Mouse (Mus musculus) adrenal gland, adult (tissue): ENCODE measurements around the gene Gm9736.
"Not testable (repeated sequence)": the region's sequence is repeated elsewhere in the genome, so short reads cannot be mapped to it uniquely, and the experiment has no call there.

ENCODE experiments used
- DNase-seq, 2 experiments: peaks; one replicate each; pipeline ENCODE4 v3.0.0; 2022 to 2023; ENCODE audit warnings: low spot score in 1 of 2; ENCODE audit not compliant: inconsistent age in 2 of 2

Gene Gm9736

DNA sequence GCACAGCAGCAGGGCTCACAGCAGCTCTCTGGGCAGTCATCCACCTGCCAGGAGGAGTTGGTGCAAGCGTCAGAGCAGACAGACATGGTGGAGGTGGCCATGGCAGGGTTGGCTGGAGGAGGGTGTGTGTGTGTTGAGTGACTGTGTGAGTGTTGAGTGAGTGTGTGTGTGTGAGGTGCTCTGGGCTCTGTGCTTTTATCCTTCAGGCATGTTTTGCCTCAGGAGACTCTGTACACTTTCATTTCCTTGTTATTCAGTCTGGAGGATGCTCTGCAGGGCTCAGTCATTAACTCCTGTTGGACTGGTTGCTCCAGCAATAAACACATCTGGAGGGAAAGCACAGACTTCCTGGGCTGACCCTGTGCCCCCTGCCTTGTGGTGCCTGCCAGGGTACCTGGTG lies at the start of gene Gm9736:
Gene Gm9736, minus strand, starts transcription at position 101 of the 400 bp plus-strand sequence.
- DNase-seq: not testable (repeated sequence)

DNA sequence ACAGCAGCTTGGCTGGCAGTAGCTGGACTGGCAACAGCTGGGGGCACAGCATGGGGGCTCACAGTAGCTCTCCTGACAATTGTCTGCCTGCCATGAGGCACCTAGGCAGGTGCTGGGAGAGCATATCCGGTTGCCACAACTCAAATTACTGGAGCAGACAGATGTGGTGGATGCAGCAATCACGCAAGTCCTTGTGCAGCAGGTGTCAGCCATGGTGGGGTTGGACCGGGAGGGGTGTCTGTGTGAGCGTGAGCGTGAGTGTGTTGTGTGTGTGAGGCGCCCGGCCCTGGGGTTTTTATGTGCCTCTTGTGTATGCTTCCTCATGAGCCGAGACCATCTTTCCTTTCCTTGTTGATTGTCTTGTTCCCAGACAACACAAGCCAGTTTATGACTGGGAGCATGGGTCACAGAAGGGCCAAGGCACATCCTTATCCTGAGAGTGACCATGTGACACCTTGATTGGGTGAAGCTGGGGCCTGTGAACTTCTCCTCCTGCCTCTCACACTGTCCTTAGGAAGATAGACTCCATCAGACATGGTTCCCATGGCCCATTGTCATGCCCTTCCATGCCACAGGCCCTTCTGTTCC lies 47.9 kb upstream of the Gm9736 start, which contains the start of gene Gm19668:
Gene Gm19668, minus strand, starts transcription at position 213 of the 588 bp plus-strand sequence.
- DNase-seq: no peak

DNA sequence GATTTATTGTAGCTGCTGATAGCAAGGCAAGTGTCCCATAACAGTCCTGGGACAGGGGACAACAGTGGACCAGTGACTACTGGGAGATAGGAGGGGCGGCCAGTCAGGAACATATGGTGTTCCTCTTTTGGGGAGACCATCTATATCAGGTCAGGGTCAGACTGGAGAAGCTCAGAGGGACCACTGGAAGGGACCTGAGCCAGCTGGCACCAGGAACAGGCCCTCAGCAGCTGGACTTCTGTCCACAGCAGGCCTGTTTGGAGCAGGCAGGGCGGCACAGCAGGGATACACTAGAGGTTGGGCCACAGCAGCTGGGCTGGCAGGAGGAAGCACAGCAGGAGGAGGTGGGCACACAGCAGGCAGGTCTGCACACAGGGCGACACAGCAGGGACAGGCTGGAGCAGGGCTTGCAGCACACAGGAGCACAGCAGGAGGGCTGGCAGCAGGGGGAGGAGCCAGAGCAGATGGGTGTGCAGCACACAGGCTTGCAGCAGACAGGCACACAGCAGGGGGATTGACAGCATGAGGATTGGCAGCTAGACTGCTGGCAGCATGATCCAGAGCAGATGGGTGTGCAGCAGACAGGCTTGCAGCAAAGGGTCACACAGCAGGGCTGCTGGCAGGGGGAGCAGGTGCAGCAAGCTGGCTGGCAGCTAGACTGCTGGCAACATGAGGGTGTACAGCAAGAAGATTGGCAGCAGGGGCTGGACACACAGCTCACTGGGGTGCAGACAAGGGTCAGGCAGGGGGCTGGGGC lies 47.2 kb upstream of the Gm9736 start:
- not testable (repeated sequence) for DNase-seq

DNA sequence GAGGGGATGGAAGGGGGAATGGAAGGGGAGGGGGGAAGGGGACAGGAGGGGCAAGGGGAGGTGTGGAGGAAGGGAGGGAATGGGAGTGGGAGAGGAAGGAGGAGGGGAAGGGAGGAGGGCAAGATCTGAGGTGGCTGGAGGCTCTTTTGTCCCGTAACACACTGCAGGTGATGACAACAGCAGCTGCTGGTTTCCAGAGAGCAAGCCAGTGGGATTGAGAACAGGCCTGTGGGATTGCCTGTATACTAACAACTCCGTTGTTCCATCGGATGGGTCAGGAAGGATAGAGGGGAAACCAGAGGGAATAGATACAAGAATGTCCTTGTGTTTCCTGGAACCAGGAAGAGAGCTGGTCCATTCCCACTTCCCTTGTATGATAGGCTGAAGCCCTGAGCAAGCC lies 46.5 kb upstream of the Gm9736 start:
- no peak for DNase-seq

DNA sequence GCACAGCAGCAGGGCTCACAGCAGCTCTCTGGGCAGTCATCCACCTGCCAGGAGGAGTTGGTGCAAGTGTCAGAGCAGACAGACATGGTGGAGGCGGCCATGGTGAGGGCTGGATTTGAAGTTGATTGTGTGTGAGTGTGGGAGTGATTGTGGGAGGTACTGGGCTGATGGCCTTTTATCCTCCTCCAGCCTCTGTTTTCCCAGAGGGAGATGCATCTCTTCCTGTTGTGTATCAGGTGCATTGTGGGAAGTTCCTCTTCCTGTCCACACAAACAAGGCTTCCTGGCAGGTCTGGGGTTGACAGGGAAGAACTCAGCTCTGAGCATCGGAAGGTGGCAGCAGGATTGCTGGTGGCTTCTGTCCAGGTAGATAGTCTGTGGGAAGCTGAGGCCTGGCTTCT lies 43.8 kb upstream of the Gm9736 start, which contains the start of gene Gm9639:
Gene Gm9639, minus strand, starts transcription at position 101 of the 400 bp plus-strand sequence.
- no peak for DNase-seq

DNA sequence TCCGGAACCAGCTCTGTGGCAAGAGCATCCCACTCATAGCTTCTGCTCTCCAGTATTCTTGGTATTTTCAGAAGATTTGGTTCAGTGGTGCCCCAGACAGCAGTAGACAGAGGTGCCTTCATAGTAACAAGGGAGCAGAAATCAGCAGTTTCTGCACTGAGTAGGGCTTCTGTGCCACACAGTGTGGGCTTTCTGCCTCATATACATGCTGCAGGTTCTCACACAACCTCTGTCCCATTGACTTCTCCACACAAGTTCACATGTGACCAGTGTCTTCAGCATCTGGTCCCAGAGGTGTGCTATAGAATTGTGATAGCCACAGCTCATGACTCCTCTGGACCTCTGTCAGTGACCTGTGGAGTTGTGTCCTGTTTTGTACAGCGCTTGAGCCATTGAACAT lies 37.5 kb upstream of the Gm9736 start:
- no peak for DNase-seq

DNA sequence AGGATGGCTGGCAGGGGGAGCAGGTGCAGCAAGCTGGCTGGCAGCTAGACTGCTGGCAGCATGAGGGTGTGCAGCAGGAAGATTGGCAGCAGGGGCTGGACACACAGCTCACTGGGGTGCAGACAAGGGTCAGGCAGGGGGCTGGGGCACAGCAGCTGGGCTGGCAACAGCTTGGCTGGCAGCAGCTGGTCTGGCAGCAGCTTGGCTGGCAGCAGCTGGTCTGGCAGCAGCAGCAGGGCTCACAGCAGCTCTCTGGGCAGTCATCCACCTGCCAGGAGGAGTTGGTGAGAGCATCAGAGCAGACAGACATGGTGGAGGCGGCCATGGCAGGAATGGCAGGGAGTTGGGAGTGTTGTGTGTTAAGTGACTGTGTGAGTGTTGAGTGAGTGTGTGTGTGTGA lies 36.7 kb upstream of the Gm9736 start, which contains the start of gene Gm7137:
Gene Gm7137, minus strand, starts transcription at position 325 of the 400 bp plus-strand sequence.
- DNase-seq: not testable (repeated sequence)

- not testable (repeated sequence) for DNase-seq
Observed at GRCm38 (mm10) chr10:77783396-77783795, 32.2 kb upstream of the Gm9736 start.

DNA sequence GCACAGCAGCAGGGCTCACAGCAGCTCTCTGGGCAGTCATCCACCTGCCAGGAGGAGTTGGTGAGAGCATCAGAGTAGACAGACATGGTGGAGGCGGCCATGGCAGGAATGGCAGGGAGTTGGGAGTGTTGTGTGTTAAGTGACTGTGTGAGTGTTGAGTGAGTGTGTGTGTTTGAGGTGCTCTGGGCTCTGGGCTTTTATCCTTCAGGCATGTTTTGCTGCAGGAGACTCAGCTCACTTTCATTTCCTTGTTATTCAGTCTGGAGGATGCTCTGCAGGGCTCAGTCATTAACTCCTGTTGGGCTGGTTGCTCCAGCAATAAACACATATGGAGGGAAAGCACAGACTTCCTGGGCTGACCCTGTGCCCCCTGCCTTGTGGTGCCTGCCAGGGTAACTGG lies 31.3 kb upstream of the Gm9736 start, which contains the start of gene Gm3250:
Gene Gm3250, minus strand, starts transcription at position 101 of the 400 bp plus-strand sequence.
- DNase-seq: not testable (repeated sequence)

- not testable (repeated sequence) for DNase-seq
Observed at GRCm38 (mm10) chr10:77776844-77777243, 25.7 kb upstream of the Gm9736 start, which contains the start of gene Gm7138. Gene Gm7138, minus strand, starts transcription at chr10:77776944.

DNA sequence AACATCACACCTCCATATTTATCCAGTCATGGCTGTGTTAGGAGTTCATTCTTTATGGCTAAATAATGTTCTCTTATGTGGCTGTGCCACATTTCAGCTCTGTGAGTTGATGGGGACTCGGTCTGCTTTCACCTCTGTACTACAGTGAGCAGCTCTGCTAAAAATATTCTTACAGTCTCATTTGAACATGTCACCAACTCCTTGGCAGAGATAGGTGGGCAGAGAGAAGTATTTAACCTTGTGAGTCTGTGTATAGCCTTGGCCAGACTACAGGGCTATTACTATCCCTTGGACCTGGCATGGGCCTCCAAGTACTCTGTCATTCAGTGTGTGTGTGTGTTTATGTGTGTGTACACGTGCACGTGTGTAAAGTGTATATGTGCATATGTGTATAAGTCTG lies 21.0 kb upstream of the Gm9736 start:
- DNase-seq: not testable (repeated sequence)

DNA sequence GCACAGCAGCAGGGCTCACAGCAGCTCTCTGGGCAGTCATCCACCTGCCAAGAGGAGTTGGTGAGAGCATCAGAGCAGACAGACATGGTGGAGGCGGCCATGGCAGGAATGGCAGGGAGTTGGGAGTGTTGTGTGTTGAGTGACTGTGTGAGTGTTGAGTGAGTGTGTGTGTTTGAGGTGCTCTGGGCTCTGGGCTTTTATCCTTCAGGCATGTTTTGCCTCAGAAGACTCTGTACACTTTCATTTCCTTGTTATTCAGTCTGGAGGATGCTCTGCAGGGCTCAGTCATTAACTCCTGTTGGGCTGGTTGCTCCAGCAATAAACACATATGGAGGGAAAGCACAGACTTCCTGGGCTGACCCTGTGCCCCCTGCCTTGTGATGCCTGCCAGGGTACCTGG lies 20.1 kb upstream of the Gm9736 start, which contains the start of gene Gm3238:
Gene Gm3238, minus strand, starts transcription at position 101 of the 400 bp plus-strand sequence.
- not testable (repeated sequence) for DNase-seq

- no peak for DNase-seq
Observed at GRCm38 (mm10) chr10:77769727-77770126, 18.6 kb upstream of the Gm9736 start.

DNA sequence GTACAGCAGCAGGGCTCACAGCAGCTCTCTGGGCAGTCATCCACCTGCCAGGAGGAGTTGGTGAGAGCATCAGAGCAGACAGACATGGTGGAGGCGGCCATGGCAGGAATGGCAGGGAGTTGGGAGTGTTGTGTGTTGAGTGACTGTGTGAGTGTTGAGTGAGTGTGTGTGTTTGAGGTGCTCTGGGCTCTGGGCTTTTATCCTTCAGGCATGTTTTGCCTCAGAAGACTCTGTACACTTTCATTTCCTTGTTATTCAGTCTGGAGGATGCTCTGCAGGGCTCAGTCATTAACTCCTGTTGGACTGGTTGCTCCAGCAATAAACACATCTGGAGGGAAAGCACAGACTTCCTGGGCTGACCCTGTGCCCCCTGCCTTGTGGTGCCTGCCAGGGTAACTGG lies 8.4 kb upstream of the Gm9736 start, which contains the start of gene Gm3233:
Gene Gm3233, minus strand, starts transcription at position 101 of the 400 bp plus-strand sequence.
- DNase-seq: not testable (repeated sequence)

- DNase-seq: no peak
Observed at GRCm38 (mm10) chr10:77753448-77753847, 2.3 kb upstream of the Gm9736 start.

- not testable (repeated sequence) for DNase-seq
Observed at GRCm38 (mm10) chr10:77752312-77752711, 1.2 kb upstream of the Gm9736 start.

- DNase-seq: not testable (repeated sequence)
Observed at GRCm38 (mm10) chr10:77750686-77751085, 468 bp downstream of the Gm9736 start.

DNA sequence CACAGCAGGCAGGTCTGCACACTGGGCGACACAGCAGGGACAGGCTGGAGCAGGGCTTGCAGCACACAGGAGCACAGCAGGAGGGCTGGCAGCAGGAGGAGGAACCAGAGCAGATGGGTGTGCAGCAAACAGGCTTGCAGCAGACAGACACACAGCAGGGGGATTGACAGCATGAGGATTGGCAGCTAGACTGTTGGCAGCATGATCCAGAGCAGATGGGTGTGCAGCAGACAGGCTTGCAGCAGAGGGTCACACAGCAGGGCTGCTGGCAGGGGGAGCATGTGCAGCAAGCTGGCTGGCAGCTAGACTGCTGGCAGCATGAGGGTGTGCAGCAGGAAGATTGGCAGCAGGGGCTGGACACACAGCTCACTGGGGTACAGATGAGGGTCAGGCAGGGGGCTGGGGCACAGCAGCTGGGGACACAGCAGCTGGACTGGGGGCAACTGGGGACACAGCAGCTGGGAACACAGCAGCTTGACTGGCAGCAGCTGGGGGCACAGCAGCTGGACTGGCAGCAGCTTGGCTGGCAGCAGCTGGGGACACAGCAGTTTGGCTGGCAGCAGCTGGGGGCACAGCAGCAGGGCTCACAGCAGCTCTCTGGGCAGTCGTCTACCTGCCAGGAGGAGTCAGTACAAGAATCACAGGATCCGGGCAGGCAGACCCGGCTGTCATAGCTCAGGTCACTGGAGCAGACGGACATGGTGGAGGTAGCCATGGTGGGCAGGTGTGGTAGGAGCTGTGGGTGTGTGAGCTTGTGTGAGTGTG lies 9.0 kb downstream of the Gm9736 start, which contains the start of gene Gm18596:
Gene Gm18596, minus strand, starts transcription at position 715 of the 765 bp plus-strand sequence.
- not testable (repeated sequence) for DNase-seq

GRCm38 (mm10) chr10:77738929-77739328 lies 12.2 kb downstream of the Gm9736 start:
- no peak for DNase-seq

GRCm38 (mm10) chr10:77735928-77736327 lies 15.2 kb downstream of the Gm9736 start:
- DNase-seq: no peak

GRCm38 (mm10) chr10:77729241-77729640 lies 21.9 kb downstream of the Gm9736 start:
- DNase-seq: peak; percentile 13 to 46
